Comparison of ENCODE assay signal across 13 mouse cellular contexts in genomic region chr11:31462440-31462839, GRCm38 (mm10).
"Had no signal": no experiment of that assay in that cellular context is flagged by ENCODE, and none has a peak within 500 bp of the region (broad histone marks: within the 10 kb centered on the region; RNA-seq: fewer than 3 reads in every experiment).

No protein-coding gene starts in this region.

- H3K4me3 ChIP-seq: kidney, embryonic 15.5 days; limb, embryonic 12.5 days; liver, embryonic 13.5 days; midbrain, embryonic 12.5 days; neural tube, embryonic 13.5 days had no signal

- H3K4me2 ChIP-seq: kidney, embryonic 15.5 days; limb, embryonic 12.5 days; liver, embryonic 13.5 days; midbrain, embryonic 12.5 days; neural tube, embryonic 13.5 days had no signal

- H3K36me3 ChIP-seq: kidney, embryonic 15.5 days; limb, embryonic 12.5 days; liver, embryonic 13.5 days; midbrain, embryonic 12.5 days; neural tube, embryonic 13.5 days had no signal

- H3K27me3 ChIP-seq: kidney, embryonic 15.5 days; limb, embryonic 12.5 days; liver, embryonic 13.5 days; midbrain, embryonic 12.5 days; neural tube, embryonic 13.5 days had no signal

- DNase-seq: kidney, adult 2 months; kidney, postnatal 14 days; layer of hippocampus, postnatal 36 days; liver; liver, embryonic 13.5 days; liver, postnatal 0 days; retina, postnatal 1 day; thymus, postnatal 36 days had no signal

- ATAC-seq: liver, postnatal 0 days; midbrain, embryonic 16.5 days had no signal

- H3K9me3 ChIP-seq: kidney, embryonic 15.5 days; limb, embryonic 12.5 days; liver, embryonic 13.5 days; midbrain, embryonic 12.5 days; neural tube, embryonic 13.5 days had no signal

- H3K27ac ChIP-seq: kidney, embryonic 15.5 days; limb, embryonic 12.5 days; liver, embryonic 13.5 days; midbrain, embryonic 12.5 days; neural tube, embryonic 13.5 days had no signal

- H3K4me1 ChIP-seq: kidney, embryonic 15.5 days; limb, embryonic 12.5 days; liver, embryonic 13.5 days; midbrain, embryonic 12.5 days; neural tube, embryonic 13.5 days had no signal

- H3K9ac ChIP-seq: kidney, embryonic 15.5 days; limb, embryonic 12.5 days; liver, embryonic 13.5 days; liver, postnatal 0 days; midbrain, embryonic 12.5 days; neural tube, embryonic 13.5 days had no signal
